Mouse (Mus musculus) hindbrain, embryonic 12.5 days (tissue): ENCODE data around the gene Nit1. TPM values are rescaled to one million over a fixed set of nuclear protein-coding genes. Genes with fewer than 3 reads are reported as not detected.
"Not testable (repeated sequence)": the region's sequence is repeated elsewhere in the genome, so short reads cannot be mapped to it uniquely, and the experiment has no call there.

ENCODE experiments used
- ATAC-seq: fragments of 200-750 bp; cut with Nextera tagmentation; 2 replicates; pipeline ENCODE4 v1.8.0; 2017; ENCODE audit warnings: moderate TSS enrichment; ENCODE audit not compliant: low FRiP score
- H3K27ac ChIP-seq: fragments of 300-500 bp; sonication (generic); 2 replicates; pipeline ENCODE4 v1.5.1; 2016; ENCODE audit warnings: mild to moderate bottlenecking
- H3K27me3 ChIP-seq: fragments of 300-500 bp; sonication (generic); 2 replicates; pipeline ENCODE4 v1.6.1; 2016; ENCODE audit warnings: mild to moderate bottlenecking
- H3K36me3 ChIP-seq: fragments of 300-500 bp; sonication (generic); 2 replicates; pipeline ENCODE4 v1.6.1; 2016; ENCODE audit warnings: mild to moderate bottlenecking
- H3K4me1 ChIP-seq: fragments of 300-500 bp; sonication (generic); 2 replicates; pipeline ENCODE4 v1.6.1; 2016
- H3K4me2 ChIP-seq: fragments of 300-500 bp; sonication (generic); replicated peaks from 2 replicates; pipeline ENCODE4 v1.6.1; 2016; ENCODE audit warnings: mild to moderate bottlenecking
- H3K4me3 ChIP-seq: fragments of 300-500 bp; sonication (generic); 2 replicates; pipeline ENCODE4 v1.5.1; 2016; ENCODE audit warnings: mild to moderate bottlenecking
- H3K9ac ChIP-seq: fragments of 300-500 bp; sonication (generic); 2 replicates; pipeline ENCODE4 v1.6.1; 2016; ENCODE audit warnings: mild to moderate bottlenecking, moderate library complexity
- H3K9me3 ChIP-seq: fragments of 300-500 bp; sonication (generic); replicated peaks from 2 replicates; pipeline ENCODE4 v1.6.1; 2016; ENCODE audit warnings: mild to moderate bottlenecking
- WGBS: fragments of 180-500 bp; shearing (Covaris S2); methylation state at CpG from one replicate; pipeline ENCODE4 v1.1.7; 2016; 5-methylcytosine and 5-hydroxymethylcytosine counted together
- polyA plus RNA-seq: library from polyadenylated mRNA; unstranded; fragments of >200 nt; fragmentation: Nextera tagmentation; extraction: Ambion mirVana; gene quantifications from 2 replicates; pipeline ENCODE4 v1.2.1, GENCODE M21; 2016

Gene Nit1
- polyA plus RNA-seq, 1 experiment from 2014 or later, result 47.4 TPM

DNA sequence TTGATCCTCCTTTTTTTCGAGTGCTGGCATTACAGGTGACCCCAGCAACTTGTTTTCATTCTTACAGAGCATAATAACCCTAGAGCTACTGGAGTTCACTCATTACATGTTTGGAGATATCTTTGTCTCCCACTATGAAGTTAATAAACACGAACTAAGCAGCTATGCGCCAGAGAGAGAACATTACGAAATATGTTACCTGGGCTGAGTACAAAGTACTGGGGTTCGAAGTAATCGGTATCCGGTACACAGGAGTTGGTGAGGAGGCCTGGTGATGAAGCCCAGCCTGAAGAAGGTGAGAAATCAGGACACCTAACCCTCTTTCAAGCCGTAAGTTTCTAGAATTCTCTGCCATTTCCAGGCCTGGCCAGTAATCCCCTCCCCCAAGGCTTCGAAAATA lies 731 bp downstream of the Nit1 start:
- no peak overlapping the region for H3K27ac ChIP-seq
- WGBS, result 80% methylated on average over 9 of the region's 9 CpGs

DNA sequence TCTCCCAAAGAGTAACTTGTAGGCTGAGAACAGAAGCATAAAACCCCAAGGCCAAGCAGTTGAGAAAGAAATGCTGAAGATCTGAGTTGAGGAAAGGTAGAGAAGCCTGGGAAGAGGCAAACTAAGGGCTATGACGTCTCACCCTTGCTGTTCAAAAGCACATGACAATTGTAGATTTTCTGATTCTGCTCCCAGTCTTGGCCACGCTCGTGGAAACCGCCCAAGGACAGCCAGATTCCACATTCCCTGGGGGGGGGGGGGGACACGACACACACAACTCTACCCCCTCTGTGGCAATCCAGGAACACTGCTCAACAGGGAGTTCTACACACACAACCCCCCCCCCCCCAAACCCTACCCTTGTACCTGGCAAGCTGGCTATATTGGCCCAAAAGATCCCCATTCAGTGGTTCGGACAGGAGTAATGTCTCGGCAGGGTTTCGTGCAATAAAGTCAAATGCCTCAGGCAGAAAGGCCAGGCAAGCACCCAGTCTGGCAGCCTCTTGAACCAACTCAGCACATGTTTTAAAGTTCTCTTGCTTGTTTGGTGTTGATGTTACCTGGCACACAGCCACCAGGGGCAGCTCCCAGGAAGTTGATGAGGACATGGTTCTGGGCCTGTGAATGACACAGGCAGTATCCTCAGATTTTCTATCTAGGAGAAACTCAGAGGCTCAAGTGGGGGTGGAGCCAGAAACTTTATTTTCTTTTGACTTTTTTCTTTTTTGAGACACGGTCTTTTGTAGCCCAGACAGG lies 1.3 kb downstream of the Nit1 start:
- Histone ChIP-seq H3K4me1 (peaks cover 20% of the 10 kb centered on the region), H3K36me3 (peaks cover 46% of the 10 kb centered on the region), H3K9me3 (peaks cover 4% of the 10 kb centered on the region), H3K4me2 (peak overlapping the region; percentile 89; the same call in 1 of the 2 replicates), H3K9ac (no peak overlapping the region), H3K27me3 (no peaks in the 10 kb centered on the region), H3K4me3 (no peak overlapping the region), H3K27ac (no peak overlapping the region)
- 89% methylated on average over 9 of the region's 9 CpGs for WGBS
- ATAC-seq, result no peak

More for the DNA sequence above, 731 bp downstream of the Nit1 start:
- Histone ChIP-seq H3K4me1 (peaks cover 20% of the 10 kb centered on the region), H3K36me3 (peaks cover 40% of the 10 kb centered on the region), H3K27me3 (no peaks in the 10 kb centered on the region), H3K9me3 (peaks cover 4% of the 10 kb centered on the region), H3K4me2 (peak overlapping the region; percentile 89), H3K4me3 (peak overlapping the region; percentile 68), H3K9ac (peak overlapping the region; percentile 83)
- ATAC-seq, result no peak

DNA sequence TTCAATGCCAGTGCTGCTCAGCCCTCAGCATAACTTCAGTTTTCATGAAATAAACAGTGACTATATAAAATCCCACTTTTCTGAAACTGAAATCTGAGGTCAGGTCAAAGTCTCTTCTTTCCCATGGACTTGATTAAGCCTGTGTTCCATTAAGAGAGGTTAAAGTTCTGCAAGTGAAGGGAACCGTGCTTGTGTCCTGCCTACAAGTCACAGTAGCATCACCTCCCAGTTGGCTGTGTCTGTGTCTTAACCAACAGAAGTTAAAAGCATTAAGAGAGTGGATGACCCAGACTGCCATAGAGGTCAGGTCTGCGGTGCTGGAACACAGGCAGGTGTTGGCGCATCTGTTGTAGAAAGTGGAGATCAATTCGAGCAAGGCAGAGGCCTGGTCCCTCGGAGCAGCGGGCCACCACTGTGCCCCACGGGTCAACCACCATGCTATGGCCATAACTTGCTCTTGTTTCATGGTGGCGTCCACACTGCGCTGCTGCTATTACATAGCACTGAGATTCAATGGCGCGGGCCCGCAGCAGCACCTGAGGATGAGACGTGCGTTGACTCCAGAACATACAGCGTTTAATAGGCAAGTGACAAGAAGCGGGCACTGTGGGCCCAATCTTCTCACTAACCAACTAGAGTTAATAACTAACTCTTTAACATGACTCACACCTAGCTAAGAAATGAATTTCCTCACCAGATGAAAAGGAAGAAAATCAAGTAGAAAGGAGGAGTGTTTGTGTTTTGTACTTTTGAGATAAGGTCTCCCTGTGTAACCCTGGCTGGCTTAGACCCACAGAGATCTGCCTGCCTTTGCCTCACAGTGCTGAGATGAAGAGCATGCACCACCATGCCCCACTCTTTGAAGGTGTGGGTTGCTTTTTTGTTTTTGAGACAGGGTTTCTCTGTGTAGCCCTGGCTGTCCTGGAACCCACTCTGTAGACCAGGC lies 2.9 kb downstream of the Nit1 start:
- Histone ChIP-seq H3K36me3 (peaks cover 60% of the 10 kb centered on the region), H3K27ac (no peak overlapping the region), H3K4me2 (no peak overlapping the region)

DNA sequence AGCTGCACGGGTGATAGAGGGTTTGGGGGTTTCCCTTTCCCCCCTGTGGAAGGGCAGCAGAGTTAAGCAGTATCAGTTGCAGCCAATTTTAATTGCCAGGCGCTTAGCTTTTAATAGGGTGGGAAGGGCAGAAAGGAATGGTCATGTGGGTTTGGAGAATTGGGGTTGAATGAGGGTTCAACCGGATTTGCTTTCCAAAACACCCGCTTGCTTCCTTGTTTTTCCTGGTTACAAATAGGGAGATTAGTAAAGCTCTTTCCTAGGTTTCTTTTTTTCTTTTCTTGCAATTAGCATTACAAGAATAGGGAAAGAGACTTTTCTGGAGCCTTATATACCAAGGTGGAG lies 15.3 kb downstream of the Nit1 start:
- Histone ChIP-seq H3K4me2 (peak overlapping the region; percentile 81), H3K9ac (peak overlapping the region; percentile 91), H3K36me3 (peaks cover 4% of the 10 kb centered on the region; the same call in 1 of the 2 replicates), H3K4me3 (peak overlapping the region; percentile 77), H3K27ac (peak overlapping the region; percentile 99), H3K4me1 (peaks cover 37% of the 10 kb centered on the region), H3K27me3 (no peaks in the 10 kb centered on the region), H3K9me3 (no peaks in the 10 kb centered on the region)
- ATAC-seq, result 0 out of 2 replicates have a peak, but pooled peaks have one; percentile 20
- under 1% methylated on average over 4 of the region's 4 CpGs for WGBS

More for the DNA sequence above, 2.9 kb downstream of the Nit1 start:
- Histone ChIP-seq H3K4me3 (no peak overlapping the region), H3K9ac (no peak overlapping the region), H3K9me3 (peaks cover 4% of the 10 kb centered on the region), H3K27me3 (no peaks in the 10 kb centered on the region), H3K4me1 (peaks cover 20% of the 10 kb centered on the region)
- 95% methylated on average over 16 of the region's 16 CpGs for WGBS
- no peak for ATAC-seq

DNA sequence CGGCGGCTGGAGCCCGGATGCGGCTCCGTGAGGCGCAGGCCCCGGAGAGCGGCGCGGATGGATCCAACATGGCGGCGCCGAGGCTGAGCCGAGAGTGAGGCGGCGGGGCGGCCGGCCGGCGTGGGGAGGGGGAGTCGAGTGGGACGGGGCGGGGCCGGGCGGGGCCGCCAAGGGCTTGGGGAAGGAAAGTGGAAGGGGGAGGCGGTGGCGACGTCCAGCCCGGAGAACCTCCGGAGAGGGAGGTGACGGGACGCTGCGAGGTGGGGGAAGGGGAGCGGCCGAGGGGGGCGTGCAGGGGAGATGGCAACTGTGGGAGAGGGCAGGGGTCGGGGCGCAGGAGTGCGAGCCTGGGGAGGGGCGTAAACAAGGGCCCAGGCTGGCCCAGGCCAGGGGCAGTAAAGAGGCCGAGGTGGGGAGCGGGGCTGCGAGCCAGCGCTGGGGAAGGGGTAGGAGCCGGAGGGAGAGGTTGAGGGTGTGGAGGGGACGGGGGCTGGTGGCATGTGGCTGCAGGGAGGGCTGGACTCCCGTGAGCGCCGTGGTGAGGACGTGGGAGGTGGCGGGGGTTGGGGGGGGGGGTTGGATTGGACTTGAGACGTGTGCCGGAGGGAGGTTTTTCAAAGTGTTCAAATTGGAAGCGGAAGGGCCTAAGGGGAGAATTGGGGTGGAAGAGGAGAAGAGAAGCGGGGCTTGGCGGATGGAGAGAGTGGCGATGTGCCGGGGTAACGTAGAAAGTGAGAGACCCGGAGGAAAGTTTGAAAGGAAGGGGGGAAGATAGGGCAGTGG lies 15.8 kb downstream of the Nit1 start:
- H3K4me2 ChIP-seq, result peak overlapping the region; percentile 81
- H3K9me3 ChIP-seq, result no peaks in the 10 kb centered on the region
- peak overlapping the region; percentile 91 for H3K9ac ChIP-seq
- H3K27ac ChIP-seq, result peak overlapping the region; percentile 99
- peaks cover 37% of the 10 kb centered on the region for H3K4me1 ChIP-seq
- H3K27me3 ChIP-seq, result no peaks in the 10 kb centered on the region
- WGBS, result 2% methylated on average over 44 of the region's 61 CpGs
- H3K4me3 ChIP-seq, result peak overlapping the region; percentile 77
- peaks cover 4% of the 10 kb centered on the region; the same call in 1 of the 2 replicates for H3K36me3 ChIP-seq
- ATAC-seq, result peak; percentile 90

DNA sequence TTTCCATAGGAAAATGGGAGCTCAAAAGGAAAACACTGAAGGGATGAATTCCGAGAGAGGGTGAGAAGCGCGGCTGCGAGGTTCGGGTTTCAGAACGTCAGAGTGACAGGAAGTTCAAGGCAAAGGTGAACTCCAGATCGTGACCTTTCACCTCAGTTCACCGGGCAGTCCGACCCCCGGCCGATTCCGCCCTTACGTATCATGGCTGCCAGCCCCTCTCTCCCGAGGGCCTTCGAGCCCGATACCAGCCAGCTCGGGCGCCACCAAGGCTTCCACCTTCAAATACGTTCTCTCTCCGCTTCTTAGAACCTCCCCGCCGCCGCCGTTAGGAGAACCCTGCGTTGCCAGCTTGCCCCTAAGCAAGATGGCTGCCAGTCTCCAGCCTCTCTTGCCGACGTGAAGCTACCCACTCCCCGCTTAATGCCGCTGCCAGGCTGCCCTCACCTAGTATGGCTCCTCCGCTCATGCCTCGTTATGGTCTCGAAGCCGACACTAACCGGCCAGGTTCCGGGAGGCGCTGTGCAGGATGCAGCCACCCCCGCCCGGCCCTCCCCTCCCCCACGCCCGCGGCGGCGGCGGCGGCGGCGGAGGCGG lies 16.5 kb downstream of the Nit1 start, which contains the start of gene Dedd:
Dedd (plus strand) TSS at position 307 of the 594 bp plus-strand sequence.
- H3K9me3 ChIP-seq, result no peaks in the 10 kb centered on the region
- H3K4me3 ChIP-seq, result peak within 1 kb of the TSS; percentile 77
- H3K4me2 ChIP-seq, result peak within 1 kb of the TSS; percentile 81
- peaks cover 4% of the 10 kb centered on the region; the same call in 1 of the 2 replicates for H3K36me3 ChIP-seq
- peak; percentile 96 for ATAC-seq
- no peaks in the 10 kb centered on the region for H3K27me3 ChIP-seq
- peak within 1 kb of the TSS; percentile 91 for H3K9ac ChIP-seq
- under 1% methylated on average over 38 of the region's 48 CpGs for WGBS
- H3K27ac ChIP-seq, result peak within 1 kb of the TSS; percentile 99
- H3K4me1 ChIP-seq, result peaks cover 37% of the 10 kb centered on the region

DNA sequence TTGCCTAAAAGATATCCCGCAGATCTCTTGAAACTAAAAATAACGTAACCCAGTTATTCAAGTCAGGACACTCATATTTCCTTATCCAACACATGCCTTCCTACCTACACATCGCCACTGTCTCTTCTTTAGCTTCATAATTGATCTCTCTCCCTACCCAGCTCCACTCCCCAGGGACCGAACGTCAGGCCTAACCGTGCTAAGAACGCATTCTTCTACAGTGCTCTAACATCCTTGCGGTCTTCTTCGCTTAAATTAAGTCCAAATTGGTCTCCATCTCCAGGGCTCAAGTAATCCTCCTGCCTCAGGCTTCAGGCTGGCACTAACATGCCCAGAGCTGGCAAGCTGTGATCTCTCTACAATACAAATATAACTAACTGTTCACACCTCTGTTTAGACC lies 17.2 kb downstream of the Nit1 start:
- H3K4me3 ChIP-seq, result peak overlapping the region; percentile 77
- no peaks in the 10 kb centered on the region for H3K27me3 ChIP-seq
- no peaks in the 10 kb centered on the region for H3K9me3 ChIP-seq
- H3K9ac ChIP-seq, result peak overlapping the region; percentile 91
- H3K27ac ChIP-seq, result peak overlapping the region; percentile 99
- H3K4me2 ChIP-seq, result peak overlapping the region; percentile 81
- ATAC-seq, result no peak
- WGBS, result 37% methylated on average over 9 of the region's 9 CpGs
- H3K4me1 ChIP-seq, result peaks cover 33% of the 10 kb centered on the region
- H3K36me3 ChIP-seq, result no peaks in the 10 kb centered on the region

DNA sequence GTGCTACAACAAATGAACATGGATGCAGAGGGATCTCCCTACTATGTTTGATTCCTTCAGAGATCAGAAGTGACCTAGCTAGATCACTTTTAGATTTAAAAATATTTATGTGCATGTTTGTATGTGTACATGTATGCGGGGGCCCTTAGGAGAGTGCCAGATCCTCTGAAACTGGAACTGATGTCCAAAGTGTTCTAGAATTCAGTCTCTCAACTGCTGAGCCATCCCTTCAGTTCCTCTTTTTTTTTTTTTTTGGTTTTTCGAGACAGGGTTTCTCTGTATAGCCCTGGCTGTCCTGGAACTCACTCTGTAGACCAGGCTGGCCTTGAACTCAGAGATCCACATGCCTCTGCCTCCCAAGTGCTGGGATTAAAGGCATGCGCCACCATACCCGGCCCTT lies 18.9 kb downstream of the Nit1 start:
- ATAC-seq, H3K4me3 ChIP-seq, H3K9me3 ChIP-seq, H3K4me2 ChIP-seq, H3K9ac ChIP-seq, H3K36me3 ChIP-seq, H3K27ac ChIP-seq, H3K27me3 ChIP-seq: not testable (repeated sequence)
- H3K4me1 ChIP-seq, result peaks cover 28% of the 10 kb centered on the region
- WGBS, result 96% methylated on average over 4 of the region's 4 CpGs

DNA sequence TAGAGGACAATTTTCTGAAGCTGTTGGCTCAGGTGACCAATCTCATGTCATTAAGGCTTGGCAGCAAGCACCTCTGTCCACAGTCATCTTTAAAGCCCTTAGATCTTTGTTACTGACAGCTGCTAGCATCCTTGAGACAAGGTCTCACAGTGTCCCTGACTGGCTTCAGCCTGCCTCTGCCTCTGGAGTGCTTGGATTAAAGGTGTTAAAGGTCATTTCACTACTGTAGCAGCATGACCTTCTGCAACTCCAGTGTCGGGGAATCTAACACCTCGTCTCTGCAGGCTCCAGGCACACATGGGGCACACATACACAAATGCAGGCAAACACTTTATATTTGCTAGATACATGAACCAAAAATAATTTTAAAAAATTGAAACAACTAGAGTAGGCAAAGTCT lies 19.9 kb downstream of the Nit1 start:
- no peak for ATAC-seq
- Histone ChIP-seq H3K27me3 (no peaks in the 10 kb centered on the region), H3K4me3 (no peak overlapping the region), H3K4me1 (peaks cover 19% of the 10 kb centered on the region), H3K9ac (no peak overlapping the region), H3K36me3 (no peaks in the 10 kb centered on the region), H3K9me3 (no peaks in the 10 kb centered on the region), H3K27ac (no peak overlapping the region), H3K4me2 (no peak overlapping the region)
- 78% methylated on average over 2 of the region's 2 CpGs for WGBS

DNA sequence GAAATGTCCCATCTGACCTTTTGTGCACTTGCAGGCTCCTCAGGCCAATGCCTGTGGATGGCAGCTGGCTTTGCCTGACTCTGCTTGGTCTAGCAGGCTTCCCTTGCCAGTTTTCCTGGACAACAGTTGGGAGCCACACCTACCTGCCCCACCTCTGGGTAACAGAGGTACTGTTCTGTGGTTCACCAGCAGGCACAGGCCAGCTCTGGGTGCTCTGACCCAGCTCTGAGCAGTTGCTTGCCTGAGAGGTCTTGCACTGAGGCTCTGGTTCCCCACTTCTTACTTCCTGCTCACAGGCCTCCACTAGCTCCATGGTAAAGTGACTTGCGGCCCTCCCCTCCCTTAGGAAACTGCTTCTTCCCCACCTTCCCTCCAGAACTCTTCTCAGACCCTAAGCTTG lies 23.4 kb downstream of the Nit1 start:
- Histone ChIP-seq H3K36me3 (no peaks in the 10 kb centered on the region), H3K4me1 (no peaks in the 10 kb centered on the region; the same call in 1 of the 2 replicates), H3K27me3 (no peaks in the 10 kb centered on the region), H3K4me2 (no peak overlapping the region), H3K9me3 (no peaks in the 10 kb centered on the region), H3K27ac (no peak overlapping the region), H3K4me3 (no peak overlapping the region), H3K9ac (no peak overlapping the region)
- 0 out of 2 replicates have a peak, but pooled peaks have one; percentile 46 for ATAC-seq
- WGBS, result 74% methylated on average over 1 of the region's 1 CpGs

DNA sequence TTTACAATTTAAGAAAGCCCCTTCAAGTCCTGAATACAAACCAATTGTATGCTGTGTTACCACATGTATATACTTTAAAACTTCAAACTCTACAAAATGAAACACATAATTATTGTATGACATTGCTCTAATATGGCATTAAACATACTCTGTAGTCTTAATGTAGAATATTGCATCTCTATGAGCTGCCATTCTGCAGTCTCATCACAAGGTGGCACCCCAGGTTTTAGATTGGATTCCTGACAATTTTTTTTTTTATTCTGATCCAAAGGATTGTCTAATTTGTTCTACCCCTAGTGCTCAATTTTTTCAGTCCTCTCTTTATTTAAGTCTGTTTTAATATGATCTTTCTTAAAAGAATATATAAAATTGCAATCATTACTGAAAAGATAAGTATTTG lies 24.0 kb downstream of the Nit1 start:
- Histone ChIP-seq H3K4me3 (no peak overlapping the region), H3K9me3 (no peaks in the 10 kb centered on the region)

More for the DNA sequence above, 24.0 kb downstream of the Nit1 start:
- H3K9ac ChIP-seq, result no peak overlapping the region
- no peak for ATAC-seq
- no peak overlapping the region for H3K4me2 ChIP-seq
- no peaks in the 10 kb centered on the region for H3K36me3 ChIP-seq
- H3K27ac ChIP-seq, result no peak overlapping the region
- no peaks in the 10 kb centered on the region for H3K27me3 ChIP-seq
- no peaks in the 10 kb centered on the region for H3K4me1 ChIP-seq
